Mouse (Mus musculus) CH12.LX (cell line): Measurements from ENCODE around the gene Adgrg5. TPM values are rescaled to one million over a fixed set of nuclear protein-coding genes. Genes with fewer than 3 reads are reported as not detected.

Experiments used
- DNase-seq: peaks from one replicate; pipeline ENCODE4 v3.0.0-alpha.2; 2013; ENCODE audit errors: extremely low read depth
- H3K27ac ChIP-seq: 2 replicates; pipeline ENCODE4 v1.5.1; 2012; ENCODE audit warnings: low read depth, mild to moderate bottlenecking, control low read depth, moderate library complexity; ENCODE audit not compliant: insufficient read depth
- H3K27me3 ChIP-seq: replicated peaks from 2 replicates; pipeline ENCODE3; 2012; ENCODE audit warnings: inconsistent platforms
- H3K36me3 ChIP-seq, 2 experiments: replicated peaks in 1 of 2; 2 replicates each; pipeline versions ENCODE3 to v1.6.1; 2012; ENCODE audit warnings: inconsistent platforms in 1 of 2, low read length in 1 of 2, mild to moderate bottlenecking in 1 of 2, mixed read lengths in 1 of 2, moderate library complexity in 1 of 2; ENCODE audit not compliant: control insufficient read depth in 1 of 2, insufficient read depth in 1 of 2
- H3K4me1 ChIP-seq, 2 experiments: 2 replicates each; pipeline ENCODE4 v1.6.1; 2012; ENCODE audit warnings: inconsistent platforms in 1 of 2, moderate library complexity in 1 of 2; ENCODE audit not compliant: insufficient read depth in 2 of 2, control insufficient read depth in 1 of 2
- H3K4me2 ChIP-seq: 2 replicates; pipeline ENCODE4 v1.6.1; 2012; ENCODE audit warnings: low read depth, mild to moderate bottlenecking, control low read depth; ENCODE audit not compliant: poor library complexity, insufficient read depth, severe bottlenecking
- H3K4me3 ChIP-seq, 3 experiments: fragments of 150-350 bp in 1 of 3; sonication (generic) in 1 of 3; replicated peaks in 1 of 3; 2 replicates each; pipeline versions ENCODE3 to v1.5.1; 2011 to 2012; ENCODE audit warnings: low read depth in 2 of 3, low read length in 2 of 3, mild to moderate bottlenecking in 2 of 3, moderate library complexity in 2 of 3, control low read depth in 1 of 3, improper control_type of control experiment in 1 of 3, inconsistent platforms in 1 of 3, mixed read lengths in 1 of 3; ENCODE audit not compliant: poor library complexity in 1 of 3
- H3K79me2 ChIP-seq: replicated peaks from 2 replicates; pipeline ENCODE4 v1.6.1; 2012; ENCODE audit warnings: mild to moderate bottlenecking, moderate library complexity; ENCODE audit not compliant: control insufficient read depth, poor library complexity, insufficient read depth, severe bottlenecking; ENCODE audit errors: extremely low read depth
- H3K9ac ChIP-seq: 2 replicates; pipeline ENCODE4 v1.6.1; 2012; ENCODE audit warnings: low read depth, mild to moderate bottlenecking, control low read depth, moderate library complexity; ENCODE audit not compliant: insufficient read depth
- H3K9me3 ChIP-seq: replicated peaks from 2 replicates; pipeline ENCODE3; 2012; ENCODE audit warnings: low read length, inconsistent platforms, mixed read lengths
- EP300 ChIP-seq: IDR thresholded peaks from 2 replicates; pipeline ENCODE4 v1.6.1; 2011; ENCODE audit warnings: low read length, improper control_type of control experiment
- GABPA ChIP-seq: IDR thresholded peaks from 2 replicates; pipeline ENCODE4 v1.6.1; 2012; ENCODE audit warnings: low read depth, low read length, improper control_type of control experiment, inconsistent platforms; ENCODE audit not compliant: insufficient replicate concordance
- HCFC1 ChIP-seq: IDR thresholded peaks from 2 replicates; pipeline ENCODE4 v1.6.1; 2012; ENCODE audit warnings: low read depth, mild to moderate bottlenecking, inconsistent platforms, low read length, improper control_type of control experiment
- IRF4 ChIP-seq: IDR thresholded peaks from 2 replicates; pipeline ENCODE4 v1.6.1; 2014; ENCODE audit warnings: low read depth, mild to moderate bottlenecking, inconsistent platforms, low read length, improper control_type of control experiment
- JUND ChIP-seq: conservative IDR thresholded peaks from 2 replicates; pipeline ENCODE4 v1.6.1; 2011; ENCODE audit warnings: low read depth, low read length, improper control_type of control experiment
- MAX ChIP-seq: IDR thresholded peaks from 2 replicates; pipeline ENCODE4 v1.6.1; 2011; ENCODE audit warnings: low read length, improper control_type of control experiment
- MAZ ChIP-seq: IDR thresholded peaks from 2 replicates; pipeline ENCODE4 v1.6.1; 2012; ENCODE audit warnings: low read depth, mild to moderate bottlenecking, inconsistent platforms, low read length, improper control_type of control experiment, moderate library complexity
- MYC ChIP-seq: IDR thresholded peaks from 2 replicates; pipeline ENCODE4 v1.6.1; 2011; ENCODE audit warnings: low read depth, mild to moderate bottlenecking, improper control_type of control experiment, low read length
- POLR2AphosphoS2 ChIP-seq: IDR thresholded peaks from 2 replicates; pipeline ENCODE4 v1.6.1; 2011; ENCODE audit warnings: low read depth, low read length, improper control_type of control experiment
- RAD21 ChIP-seq: IDR thresholded peaks from 2 replicates; pipeline ENCODE4 v1.6.1; 2011; ENCODE audit warnings: low read depth, mild to moderate bottlenecking, low read length, improper control_type of control experiment, moderate library complexity
- SIN3A ChIP-seq: IDR thresholded peaks from 2 replicates; pipeline ENCODE4 v1.6.1; 2012; ENCODE audit warnings: low read length, improper control_type of control experiment, inconsistent platforms
- TCF12 ChIP-seq: IDR thresholded peaks from 2 replicates; pipeline ENCODE4 v1.6.1; 2014; ENCODE audit warnings: low read depth, mild to moderate bottlenecking, inconsistent platforms, low read length, improper control_type of control experiment
- UBTF ChIP-seq: IDR thresholded peaks from 2 replicates; pipeline ENCODE4 v1.6.1; 2012; ENCODE audit warnings: low read depth, mild to moderate bottlenecking, inconsistent platforms, low read length, improper control_type of control experiment, moderate library complexity
- ZC3H11A ChIP-seq: IDR thresholded peaks from 2 replicates; pipeline ENCODE4 v1.6.1; 2012; ENCODE audit warnings: low read depth, mild to moderate bottlenecking, inconsistent platforms, low read length, improper control_type of control experiment
- ZKSCAN1 ChIP-seq: IDR thresholded peaks from 2 replicates; pipeline ENCODE4 v1.6.1; 2012; ENCODE audit warnings: low read depth, inconsistent platforms, low read length, improper control_type of control experiment, borderline replicate concordance
- dilution Hi-C: fragments of 300-500 bp; cut with MboI; formaldehyde crosslinking; loops from 2 replicates; pipeline ENCODE4 v1.14.3; 2020; ENCODE audit warnings: low sequenced_read_pairs; ENCODE audit not compliant: extremely low pct_unique_long_range_greater_than_20kb, extremely low pct_ligation_motif_present
- in situ Hi-C: fragments of 300-500 bp; cut with MboI; formaldehyde crosslinking; loops from 3 replicates; pipeline ENCODE4 v1.14.3; 2019; ENCODE audit warnings: low sequenced_read_pairs, low pct_ligation_motif_present, low pct_unique_long_range_greater_than_20kb, mixed read lengths
- polyA plus RNA-seq: library from polyadenylated mRNA; unstranded; fragments of >175 nt; gene quantifications from 2 replicates; pipeline ENCODE4 v1.2.1, GENCODE M21; 2012; ENCODE audit warnings: low read depth; ENCODE audit not compliant: insufficient read length
- total RNA-seq, 2 experiments: library from RNA; depleted of rRNA; stranded (reverse); fragments of 300-350 nt in 1 of 2; fragments of >200 nt in 1 of 2; gene quantifications; 2 replicates each; pipeline ENCODE4 v1.2.3; 2012 to 2014

The Adgrg5 gene
- total and polyA plus RNA-seq, 3 experiments, result 0.81 to 10.0 (median 6.9) TPM

DNA sequence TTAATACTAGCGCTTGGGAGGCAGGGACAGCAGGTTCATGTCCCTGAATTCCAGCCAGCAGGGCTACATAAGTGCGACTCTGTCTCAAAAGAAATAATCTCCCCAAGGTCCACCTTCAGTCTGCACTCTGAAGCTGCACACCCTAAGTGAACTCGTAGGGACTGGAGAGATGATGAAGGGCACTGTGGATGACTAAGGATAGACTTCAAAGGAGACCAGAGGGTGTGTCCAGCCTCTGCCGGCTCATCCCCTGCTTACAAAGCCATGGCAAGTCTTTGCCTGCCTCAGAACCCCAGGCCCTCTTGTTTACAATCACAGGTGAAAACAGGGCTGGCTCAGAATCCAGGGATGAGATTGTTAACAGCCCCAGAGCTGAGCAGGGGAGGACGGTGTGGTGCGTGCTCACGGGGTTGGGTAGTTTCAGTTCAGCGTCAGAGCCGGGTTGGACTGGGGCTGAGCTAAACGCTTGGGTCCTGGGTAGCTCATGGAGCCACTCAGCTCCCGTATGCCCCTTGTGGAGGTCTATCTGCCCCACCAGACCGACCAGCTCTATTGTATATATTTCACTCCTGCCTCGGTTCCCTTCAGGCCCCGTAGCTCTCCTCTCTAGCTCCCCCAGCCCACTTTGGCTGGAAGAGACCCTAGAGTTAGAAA is 35.0 kb upstream of the Adgrg5 start:
- no peak overlapping the region for H3K4me3 ChIP-seq
- no peaks in the 10 kb centered on the region for H3K79me2 ChIP-seq
- no peak overlapping the region for H3K27ac ChIP-seq
- no peak overlapping the region for H3K9ac ChIP-seq
- peaks cover 9 to 28% of the 10 kb centered on the region in 2 experiments for H3K4me1 ChIP-seq
- TF ChIP-seq MAX (no peak), MAZ (no peak), MYC (no peak), IRF4 (0 out of 2 replicates have a peak, but pooled peaks have one; percentile 12), ZKSCAN1 (no peak), SIN3A (no peak), TCF12 (no peak)
- dilution Hi-C loops, result no loop called here
- H3K36me3 ChIP-seq, result no peaks in the 10 kb centered on the region
- in situ Hi-C loops, result no loop called here
- DNase-seq, result no peak
- H3K27me3 ChIP-seq, result peaks cover 9% of the 10 kb centered on the region
- peak overlapping the region; percentile 51 for H3K4me2 ChIP-seq
- H3K9me3 ChIP-seq, result no peaks in the 10 kb centered on the region

GRCm38 (mm10) chr8:94892917-94893316 is 30.6 kb upstream of the Adgrg5 start:
- Histone ChIP-seq H3K27ac (no peak overlapping the region), H3K9me3 (no peaks in the 10 kb centered on the region), H3K79me2 (no peaks in the 10 kb centered on the region)
- DNase-seq, result no peak
- TF ChIP-seq SIN3A, result no peak
- TF ChIP-seq HCFC1, result no peak
- TF ChIP-seq ZC3H11A, result no peak
- TF ChIP-seq MYC, result no peak
- TF ChIP-seq EP300, result no peak
- TF ChIP-seq TCF12, result no peak
- no peak for TF ChIP-seq POLR2AphosphoS2
- TF ChIP-seq GABPA, result no peak
- TF ChIP-seq UBTF, result no peak
- TF ChIP-seq JUND, result no peak
- TF ChIP-seq RAD21, result no peak
- no peak for TF ChIP-seq IRF4
- TF ChIP-seq, all 38 proteins: peak for 0
- H3K4me3 ChIP-seq, result no peak overlapping the region
- in situ Hi-C loops (no loop called here), dilution Hi-C loops (no loop called here)
- peaks cover 28% of the 10 kb centered on the region for H3K27me3 ChIP-seq
- H3K9ac ChIP-seq, result no peak overlapping the region
- H3K4me1 ChIP-seq, result peaks cover 12 to 28% of the 10 kb centered on the region in 2 experiments
- no peak overlapping the region for H3K4me2 ChIP-seq
- no peaks in the 10 kb centered on the region for H3K36me3 ChIP-seq
